ENCODE assay signal across 16 mouse cellular contexts in genomic region chr16:63674426-63674825, GRCm38 (mm10).
DNase-seq lines count a peak whose midpoint lies in the region; ATAC-seq and TF ChIP-seq lines count a peak whose summit lies in the region.
"Had no signal": no experiment of that assay in that cellular context is flagged by ENCODE, and none has a peak within 500 bp of the region (broad histone marks: within the 10 kb centered on the region; RNA-seq: fewer than 3 reads in every experiment).

No protein-coding gene starts in this region.

- H3ac ChIP-seq in myocyte (ENCODE audit: control insufficient read depth, insufficient read length), result no peak overlapping the region

- no peaks in the 10 kb centered on the region for H3K9me3 ChIP-seq in limb, embryonic 13.5 days
- H3K9me3 ChIP-seq in limb, embryonic 10.5 days (replicated peaks), result no peaks in the 10 kb centered on the region
- H3K9me3 ChIP-seq: hindbrain, embryonic 13.5 days; lung, embryonic 15.5 days had no signal

- H3K27me3 ChIP-seq in limb, embryonic 13.5 days, result no peaks in the 10 kb centered on the region
- H3K27me3 ChIP-seq in limb, embryonic 10.5 days (ENCODE audit: low read depth, poor library complexity, severe bottlenecking), result peaks cover 5% of the 10 kb centered on the region; the same call in 1 of the 2 replicates
- H3K27me3 ChIP-seq in myocyte (ENCODE audit: control insufficient read depth, insufficient read depth, insufficient read length), result no peaks in the 10 kb centered on the region
- H3K27me3 ChIP-seq: hindbrain, embryonic 13.5 days; lung, embryonic 15.5 days had no signal

- H3K9ac ChIP-seq in limb, embryonic 13.5 days, result no peak overlapping the region
- H3K9ac ChIP-seq: hindbrain, embryonic 13.5 days; lung, embryonic 15.5 days had no signal

- peak; percentile 59; the same call in 1 of the 2 replicates for ATAC-seq in limb, embryonic 13.5 days (ENCODE audit: low FRiP score, low read depth)
- no peak for ATAC-seq in granulocyte monocyte progenitor cell, adult 5-6 weeks (replicated peaks; ENCODE audit: poor library complexity, severe bottlenecking)
- ATAC-seq: intestine, embryonic 16.5 days had no signal

- 43% methylated on average over 1 of the region's 1 CpGs for WGBS in limb, embryonic 13.5 days
- 59% methylated on average over 1 of the region's 1 CpGs for WGBS in limb, embryonic 10.5 days

- no peaks in the 10 kb centered on the region; the same call in 1 of the 2 replicates for H3K4me1 ChIP-seq in limb, embryonic 13.5 days
- peaks cover 3% of the 10 kb centered on the region; the same call in 1 of the 2 replicates for H3K4me1 ChIP-seq in limb, embryonic 10.5 days
- H3K4me1 ChIP-seq: hindbrain, embryonic 13.5 days; lung, embryonic 15.5 days had no signal

- H3K4me2 ChIP-seq in limb, embryonic 13.5 days (replicated peaks), result no peak overlapping the region
- H3K4me2 ChIP-seq in myocyte (ENCODE audit: low read depth), result peak overlapping the region; percentile 19
- H3K4me2 ChIP-seq: hindbrain, embryonic 13.5 days; liver, embryonic 11.5 days; lung, embryonic 15.5 days had no signal

- no peak overlapping the region for H3K4me3 ChIP-seq in limb, embryonic 13.5 days
- no peak overlapping the region for H3K4me3 ChIP-seq in limb, embryonic 10.5 days
- H3K4me3 ChIP-seq in myocyte, result no peak overlapping the region
- H3K4me3 ChIP-seq: heart, adult 2 months; hindbrain, embryonic 13.5 days; lung, embryonic 15.5 days had no signal

- no peak for TF ChIP-seq POLR2A in myocyte (IDR thresholded peaks at IDR 0.05; ENCODE audit: insufficient read length, low read depth)

- H3K79me2 ChIP-seq in myocyte (ENCODE audit: control insufficient read depth, insufficient read depth), result no peaks in the 10 kb centered on the region

- no peak for DNase-seq in limb, embryonic 10.5 days (ENCODE audit: low spot score)
- peak; percentile 46 for DNase-seq in cerebellum, adult 9-10 months
- DNase-seq in embryo, embryonic 10.5 days (ENCODE audit: low spot score), result peak; percentile 36
- no peak for DNase-seq in adrenal gland, postnatal 36 days
- DNase-seq in right cerebral cortex, postnatal 25 days, result no peak
- DNase-seq: heart, adult 2 months; right cerebral cortex, postnatal 14 days; thymus, postnatal 4 days had no signal

- no peaks in the 10 kb centered on the region for H3K36me3 ChIP-seq in limb, embryonic 13.5 days
- H3K36me3 ChIP-seq in limb, embryonic 10.5 days, result no peaks in the 10 kb centered on the region
- no peaks in the 10 kb centered on the region for H3K36me3 ChIP-seq in myocyte (ENCODE audit: control insufficient read depth, insufficient read depth)
- H3K36me3 ChIP-seq: hindbrain, embryonic 13.5 days; lung, embryonic 15.5 days had no signal

- no peak overlapping the region for H3K27ac ChIP-seq in limb, embryonic 13.5 days
- H3K27ac ChIP-seq in limb, embryonic 10.5 days, result no peak overlapping the region
- H3K27ac ChIP-seq: heart, adult 2 months; hindbrain, embryonic 13.5 days; kidney, postnatal 0 days; lung, embryonic 15.5 days had no signal

TF ChIP-seq in myocyte, 11 proteins besides CTCF, POLR2A, EP300 and RAD21:
- no peak for TF ChIP-seq USF1 (IDR thresholded peaks at IDR 0.05; ENCODE audit: low read depth)
- TF ChIP-seq MAX (IDR thresholded peaks at IDR 0.05; ENCODE audit: low read depth), result no peak
- no peak for TF ChIP-seq E2F4 (IDR thresholded peaks at IDR 0.05; ENCODE audit: insufficient read depth)
TF ChIP-seq in myocyte: peak in this region for 0.

Comparison
In these comparisons a context has a peak if more than half of its experiments do, and no peak if none do; other contexts are left out.
1. DNase-seq: peak in cerebellum, adult 9-10 months (single experiment) and embryo, embryonic 10.5 days (single experiment); none in limb, embryonic 10.5 days (single experiment), adrenal gland, postnatal 36 days (0 of 2) and right cerebral cortex, postnatal 25 days (single experiment).